Mouse (Mus musculus) ES-Bruce4 (cell line): Measurements from ENCODE around the gene Plcb1. TPM values are rescaled to one million over a fixed set of nuclear protein-coding genes. Genes with fewer than 3 reads are reported as not detected.

Source experiments
- H3K27ac ChIP-seq: 2 replicates; pipeline ENCODE4 v1.5.1; 2012; ENCODE audit warnings: low read length, inconsistent platforms; ENCODE audit not compliant: insufficient read depth
- H3K27me3 ChIP-seq: 2 replicates; pipeline ENCODE4 v1.6.1; 2012; ENCODE audit warnings: mild to moderate bottlenecking, low read length, inconsistent platforms; ENCODE audit not compliant: control insufficient read depth, poor library complexity, insufficient read depth, severe bottlenecking
- H3K36me3 ChIP-seq: 2 replicates; pipeline ENCODE4 v1.6.1; 2012; ENCODE audit warnings: inconsistent platforms, mild to moderate bottlenecking, low read length, moderate library complexity; ENCODE audit not compliant: control insufficient read depth, poor library complexity, insufficient read depth, severe bottlenecking
- H3K4me1 ChIP-seq: one replicate; pipeline ENCODE4 v1.8.1; 2011; ENCODE audit warnings: low read length; ENCODE audit not compliant: control insufficient read depth, insufficient read depth
- H3K4me3 ChIP-seq: 2 replicates; pipeline ENCODE4 v1.5.1; 2011; ENCODE audit warnings: low read depth, mild to moderate bottlenecking, low read length
- H3K9ac ChIP-seq: 2 replicates; pipeline ENCODE4 v1.6.1; 2012; ENCODE audit warnings: low read depth, mild to moderate bottlenecking, inconsistent platforms; ENCODE audit not compliant: poor library complexity, severe bottlenecking
- H3K9me3 ChIP-seq: replicated peaks from 2 replicates; pipeline ENCODE4 v1.6.1; 2012; ENCODE audit warnings: mild to moderate bottlenecking, low read length, inconsistent platforms; ENCODE audit not compliant: control insufficient read depth, poor library complexity, insufficient read depth, severe bottlenecking
- CTCF ChIP-seq: IDR thresholded peaks from one replicate; pipeline ENCODE4 v1.8.1; 2011; ENCODE audit warnings: low read depth, low read length
- EP300 ChIP-seq: IDR thresholded peaks from 2 replicates; pipeline ENCODE4 v1.6.1; 2011; ENCODE audit warnings: low read depth, low read length; ENCODE audit not compliant: insufficient read depth
- POLR2A ChIP-seq: IDR thresholded peaks from one replicate; pipeline ENCODE4 v1.8.1; 2011; ENCODE audit warnings: low read length; ENCODE audit not compliant: insufficient read depth
- polyA plus RNA-seq: library from polyadenylated mRNA; stranded (reverse); fragments of >200 nt; gene quantifications from 2 replicates; pipeline ENCODE4 v1.2.4, GENCODE M21; 2011; ENCODE audit warnings: low read depth; ENCODE audit not compliant: missing spikeins, insufficient read depth, insufficient read length

Plcb1 gene
- polyA plus RNA-seq, 1 experiment, result 0.19 TPM

DNA sequence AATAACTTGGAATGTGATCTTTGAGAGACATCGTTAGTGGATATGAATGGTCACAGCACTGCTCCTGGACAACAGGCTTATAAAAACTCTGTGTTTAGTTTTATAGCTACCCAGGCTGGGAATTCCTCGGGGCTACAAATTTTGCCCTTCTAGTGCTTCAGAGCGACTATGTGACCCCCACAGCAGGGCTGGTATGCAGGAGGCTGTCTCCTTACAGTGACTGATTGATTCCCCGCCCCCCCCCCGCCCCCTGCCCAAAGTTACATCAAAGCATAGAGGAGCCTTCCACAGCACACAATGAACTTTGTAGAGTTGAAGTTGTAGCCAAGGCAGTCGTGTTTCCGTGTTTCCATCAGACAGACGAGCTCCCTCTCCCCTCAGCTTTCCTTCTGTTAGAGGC is 354.7 kb downstream of the Plcb1 start:
- H3K36me3 ChIP-seq, result no peaks in the 10 kb centered on the region
- TF ChIP-seq CTCF, result no peak
- no peak for TF ChIP-seq EP300
- no peak for TF ChIP-seq POLR2A
- H3K27ac ChIP-seq, result no peak overlapping the region
- no peak overlapping the region for H3K9ac ChIP-seq
- no peak overlapping the region for H3K4me3 ChIP-seq
- H3K27me3 ChIP-seq, result no peaks in the 10 kb centered on the region
- H3K4me1 ChIP-seq, result no peaks in the 10 kb centered on the region
- H3K9me3 ChIP-seq, result no peaks in the 10 kb centered on the region

DNA sequence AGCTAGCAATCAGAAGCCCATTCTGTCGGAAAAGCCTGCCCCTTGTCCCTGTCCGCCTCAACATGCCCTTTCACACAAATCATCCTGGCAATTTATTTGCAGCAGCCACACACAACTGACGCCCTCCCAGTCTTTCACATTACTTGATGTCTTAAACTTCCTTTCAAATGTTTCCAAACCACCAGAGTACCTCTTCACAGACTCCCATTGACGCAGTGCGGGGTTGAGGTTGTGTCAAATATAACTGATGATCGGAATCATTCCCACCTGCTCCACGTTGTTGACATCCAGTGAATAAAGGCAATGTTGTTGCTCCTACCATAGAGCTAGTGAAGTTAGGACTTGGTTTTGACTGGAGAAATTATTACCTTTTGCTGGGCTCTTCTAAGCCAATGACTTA is 366.4 kb downstream of the Plcb1 start:
- no peak overlapping the region for H3K9ac ChIP-seq
- H3K9me3 ChIP-seq, result no peaks in the 10 kb centered on the region
- no peak overlapping the region for H3K27ac ChIP-seq
- no peaks in the 10 kb centered on the region for H3K27me3 ChIP-seq
- TF ChIP-seq POLR2A, result no peak
- no peak for TF ChIP-seq EP300
- no peak for TF ChIP-seq CTCF
- no peaks in the 10 kb centered on the region for H3K36me3 ChIP-seq
- no peaks in the 10 kb centered on the region for H3K4me1 ChIP-seq
- H3K4me3 ChIP-seq, result no peak overlapping the region

DNA sequence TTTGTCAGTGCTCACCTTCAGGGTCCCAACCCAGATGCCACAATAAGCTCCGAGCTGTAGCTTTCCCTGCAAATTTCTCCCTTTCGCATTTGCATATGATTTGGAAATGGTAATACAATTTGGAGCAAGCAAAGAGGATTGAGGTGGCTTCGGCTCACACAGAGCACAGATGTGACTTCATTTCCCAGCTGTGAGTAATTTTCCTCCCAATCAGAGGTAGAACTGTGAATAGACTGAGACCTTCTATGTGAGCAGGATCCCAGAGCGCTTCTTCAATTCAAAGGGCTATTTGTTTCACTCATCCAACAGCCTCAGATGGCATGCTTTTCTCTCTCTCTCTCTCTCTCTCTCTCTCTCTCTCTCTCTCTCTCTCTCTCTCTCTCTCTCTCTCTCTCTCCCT is 367.4 kb downstream of the Plcb1 start:
- H3K4me3 ChIP-seq, result no peak overlapping the region
- no peaks in the 10 kb centered on the region for H3K27me3 ChIP-seq
- H3K36me3 ChIP-seq, result no peaks in the 10 kb centered on the region
- no peaks in the 10 kb centered on the region for H3K9me3 ChIP-seq
- no peaks in the 10 kb centered on the region for H3K4me1 ChIP-seq
- H3K9ac ChIP-seq, result no peak overlapping the region
- H3K27ac ChIP-seq, result no peak overlapping the region
- TF ChIP-seq POLR2A (no peak), CTCF (no peak)

DNA sequence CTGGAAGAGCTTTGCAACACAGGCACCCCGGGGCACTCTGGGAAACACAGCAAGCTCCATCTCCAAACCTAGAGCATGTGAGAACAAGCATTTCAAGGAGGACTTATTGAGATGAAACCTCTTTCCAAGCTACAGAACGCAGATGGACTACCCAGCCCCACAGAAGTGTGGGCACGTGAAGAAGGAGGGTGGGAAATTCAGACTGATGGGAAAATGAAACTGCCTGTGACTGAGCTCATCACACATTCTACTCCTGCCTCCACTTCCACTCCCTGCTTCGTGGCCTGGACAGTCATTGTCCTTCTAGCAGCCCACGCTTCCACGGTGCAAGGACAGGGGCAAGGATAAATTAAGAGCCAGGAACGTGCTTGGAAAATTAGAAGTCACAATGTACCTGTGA is 370.2 kb downstream of the Plcb1 start:
- no peaks in the 10 kb centered on the region for H3K27me3 ChIP-seq
- TF ChIP-seq POLR2A (no peak), EP300 (no peak), CTCF (no peak)
- H3K4me3 ChIP-seq, result no peak overlapping the region
- H3K4me1 ChIP-seq, result no peaks in the 10 kb centered on the region
- H3K9ac ChIP-seq, result no peak overlapping the region
- no peaks in the 10 kb centered on the region for H3K36me3 ChIP-seq
- H3K27ac ChIP-seq, result no peak overlapping the region
- H3K9me3 ChIP-seq, result no peaks in the 10 kb centered on the region

DNA sequence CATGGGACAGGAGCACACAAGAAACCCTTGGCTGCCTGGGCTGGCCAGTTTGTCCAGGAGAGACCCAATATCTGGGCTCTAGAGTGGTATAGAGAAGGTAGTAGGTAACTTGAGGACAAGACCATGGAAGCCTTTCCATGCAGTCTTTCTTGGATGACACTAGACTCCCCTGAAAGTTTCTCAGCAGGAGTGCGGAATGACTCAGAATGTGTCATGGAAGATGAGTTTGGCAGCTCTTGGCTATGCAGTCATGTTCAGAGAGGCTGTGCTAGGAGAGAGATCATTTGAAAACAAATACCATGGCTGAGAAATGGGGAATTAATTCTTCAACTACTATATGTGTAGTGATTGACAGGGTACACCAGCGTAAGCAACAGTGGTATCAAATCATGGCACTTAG is 372.1 kb downstream of the Plcb1 start:
- Histone ChIP-seq H3K4me3 (no peak overlapping the region), H3K4me1 (no peaks in the 10 kb centered on the region), H3K27ac (no peak overlapping the region), H3K9ac (no peak overlapping the region), H3K9me3 (no peaks in the 10 kb centered on the region), H3K27me3 (no peaks in the 10 kb centered on the region), H3K36me3 (no peaks in the 10 kb centered on the region)
- TF ChIP-seq CTCF, result no peak
- TF ChIP-seq POLR2A, result no peak
- no peak for TF ChIP-seq EP300

DNA sequence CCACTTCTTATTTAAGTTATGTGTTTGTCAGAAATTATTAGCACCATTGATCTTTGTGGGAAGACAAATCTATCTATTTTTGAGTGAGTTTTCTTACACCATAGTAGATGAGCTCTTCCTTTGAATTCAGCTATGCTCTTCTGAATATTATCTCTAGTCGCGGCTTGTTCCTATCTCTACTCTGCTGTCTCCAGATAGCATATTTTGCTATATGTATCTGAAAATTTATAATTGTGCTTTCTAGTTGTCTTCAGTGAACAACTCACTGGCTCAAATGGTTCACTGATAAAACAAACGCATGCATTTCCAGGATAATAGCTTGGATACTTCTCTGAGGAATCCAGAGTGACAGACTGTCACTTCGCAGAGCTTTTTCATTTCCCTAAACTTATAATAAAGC is 375.8 kb downstream of the Plcb1 start:
- H3K27me3 ChIP-seq, result no peaks in the 10 kb centered on the region
- H3K27ac ChIP-seq, result no peak overlapping the region
- no peaks in the 10 kb centered on the region for H3K4me1 ChIP-seq
- H3K4me3 ChIP-seq, result no peak overlapping the region
- H3K9me3 ChIP-seq, result no peaks in the 10 kb centered on the region
- TF ChIP-seq CTCF (no peak), POLR2A (no peak), EP300 (no peak)
- H3K36me3 ChIP-seq, result no peaks in the 10 kb centered on the region
- H3K9ac ChIP-seq, result no peak overlapping the region

DNA sequence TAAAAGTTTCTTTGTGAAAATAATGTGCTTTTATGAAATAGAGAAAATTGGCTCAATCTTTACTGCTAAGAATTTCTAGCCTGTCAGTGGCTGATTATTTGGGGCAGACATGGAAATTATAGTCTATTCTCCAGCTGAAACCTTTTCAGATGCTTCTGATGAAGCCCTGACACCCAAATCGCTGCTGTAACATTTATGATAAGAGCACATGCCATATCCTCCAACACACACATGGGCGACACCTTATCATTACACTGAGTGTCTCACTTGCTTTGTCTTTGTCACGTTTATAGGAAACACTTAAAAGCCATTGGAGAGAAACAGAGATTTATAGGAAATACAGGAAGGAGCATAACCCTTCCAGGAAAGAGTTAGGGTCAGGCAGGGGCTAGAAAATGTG is 379.6 kb downstream of the Plcb1 start:
- no peaks in the 10 kb centered on the region for H3K36me3 ChIP-seq
- H3K9ac ChIP-seq, result no peak overlapping the region

More for the DNA sequence above, 379.6 kb downstream of the Plcb1 start:
- Histone ChIP-seq H3K27ac (no peak overlapping the region), H3K27me3 (no peaks in the 10 kb centered on the region), H3K9me3 (no peaks in the 10 kb centered on the region), H3K4me3 (no peak overlapping the region), H3K4me1 (no peaks in the 10 kb centered on the region)
- TF ChIP-seq CTCF (no peak), POLR2A (no peak), EP300 (no peak)
